Mouse (Mus musculus) lung, postnatal 10 days (tissue): ENCODE data around the gene Irf9.

ENCODE experiments used
- DNase-seq: peaks from one replicate; pipeline ENCODE4 v3.0.0; 2021

Irf9 gene

DNA sequence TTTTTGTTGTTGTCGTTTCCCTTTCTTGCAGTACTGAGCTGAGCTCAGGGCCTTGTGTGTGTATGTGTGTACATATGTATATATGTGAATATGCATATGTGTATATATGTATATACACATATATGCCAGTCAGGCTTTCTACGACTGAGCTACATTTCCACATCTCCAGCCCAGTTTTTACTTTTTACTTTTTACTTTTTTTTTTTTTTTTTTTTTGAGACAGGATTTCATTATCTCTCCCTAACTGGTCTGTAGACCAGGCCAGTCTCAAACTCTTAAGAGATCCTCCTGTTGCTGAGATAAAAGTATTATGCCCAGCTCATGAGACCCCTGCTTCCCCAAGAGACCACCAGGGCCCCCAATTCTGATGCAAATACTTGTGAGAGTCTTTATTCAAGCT is 13.5 kb downstream of the Irf9 start:
- no peak for DNase-seq

DNA sequence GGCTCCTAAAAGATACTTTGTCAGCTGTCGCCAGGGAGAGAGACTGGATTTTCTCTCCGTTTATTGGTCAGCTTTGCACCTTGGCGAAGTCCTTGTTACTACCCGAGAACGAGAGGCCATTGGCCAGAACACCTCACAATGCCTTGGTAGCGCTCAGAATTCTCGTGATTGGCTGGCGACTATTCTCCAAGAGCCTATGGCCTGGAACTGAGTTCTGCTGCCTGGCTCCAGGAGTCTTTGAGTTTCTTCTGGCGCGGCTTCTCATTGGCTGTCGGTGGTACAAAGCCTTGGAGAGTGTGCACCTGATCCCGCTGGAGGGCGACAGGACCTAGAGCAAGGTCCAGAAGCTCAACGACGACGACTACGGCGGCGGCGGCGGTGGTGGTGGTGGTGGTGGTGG is 14.5 kb downstream of the Irf9 start, which contains the start of gene Rec8:
Gene Rec8, plus strand, starts transcription at position 216 of the 400 bp plus-strand sequence.
- peak; percentile 45 for DNase-seq

DNA sequence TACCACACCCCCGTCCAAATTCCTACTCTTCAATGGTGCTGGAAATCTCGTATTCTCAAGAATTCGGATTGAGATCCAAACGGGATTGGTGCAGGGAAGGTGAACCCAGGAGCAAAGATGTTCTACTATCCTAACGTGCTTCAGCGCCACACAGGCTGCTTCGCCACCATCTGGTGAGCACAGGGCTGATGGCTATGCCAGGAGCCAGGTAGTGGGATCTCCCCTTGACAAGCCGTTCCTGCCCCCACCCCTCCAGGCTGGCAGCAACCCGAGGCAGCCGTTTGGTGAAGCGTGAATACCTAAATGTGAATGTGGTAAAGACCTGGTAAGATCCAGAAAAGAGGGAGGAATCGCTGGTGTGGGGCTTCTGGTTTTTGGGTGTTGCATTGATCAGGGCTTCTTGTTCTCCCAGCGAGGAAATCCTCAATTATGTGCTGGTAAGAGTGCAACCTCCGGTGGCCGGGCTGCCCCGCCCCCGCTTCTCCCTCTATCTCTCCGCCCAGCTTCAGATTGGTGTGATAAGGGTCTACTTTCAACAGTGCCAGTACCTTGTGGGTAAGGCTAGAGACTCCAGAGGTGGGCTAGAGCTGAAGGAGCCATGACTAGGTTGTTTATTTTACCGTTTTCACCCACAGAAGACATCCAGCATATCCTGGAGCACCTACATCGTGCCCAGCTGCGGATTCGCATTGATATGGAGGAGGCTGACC is 15.3 kb downstream of the Irf9 start:
- DNase-seq: no peak

DNA sequence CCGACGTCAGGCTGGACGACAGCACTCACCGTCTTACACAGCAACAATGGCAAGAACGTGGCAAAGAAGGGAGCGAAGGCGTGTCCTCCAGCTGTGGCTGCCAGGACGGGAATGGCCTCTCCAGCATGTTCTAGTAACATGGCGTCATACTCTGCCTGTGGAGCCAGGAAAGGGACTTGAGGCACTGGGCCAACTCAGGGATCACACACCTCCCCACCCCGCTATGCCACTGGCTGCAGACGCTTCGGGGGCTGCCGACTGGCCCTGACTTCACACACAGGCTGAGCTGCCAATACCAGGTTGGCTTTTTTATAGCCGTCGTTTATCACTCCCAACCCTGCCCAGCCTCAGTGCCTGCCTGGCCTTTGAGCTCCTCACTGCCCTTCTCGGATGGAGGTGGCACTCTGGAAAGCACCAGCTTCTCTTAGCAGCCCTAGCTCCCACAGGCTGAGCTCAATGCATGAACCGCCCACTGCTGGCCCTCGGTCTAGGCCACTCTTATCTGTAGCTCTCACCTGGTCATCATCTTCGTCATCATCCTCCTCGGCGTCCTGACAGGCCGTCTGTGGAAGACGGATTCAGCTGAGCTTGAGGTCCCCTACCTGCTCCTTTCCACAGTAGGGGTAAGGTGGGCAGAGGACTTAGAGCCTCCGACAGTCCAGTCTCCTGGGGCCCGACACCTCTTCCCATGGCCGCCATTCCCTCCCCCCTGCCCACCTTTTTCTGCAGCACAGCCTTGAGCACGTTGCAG is 24.9 kb downstream of the Irf9 start:
- DNase-seq: no peak

DNA sequence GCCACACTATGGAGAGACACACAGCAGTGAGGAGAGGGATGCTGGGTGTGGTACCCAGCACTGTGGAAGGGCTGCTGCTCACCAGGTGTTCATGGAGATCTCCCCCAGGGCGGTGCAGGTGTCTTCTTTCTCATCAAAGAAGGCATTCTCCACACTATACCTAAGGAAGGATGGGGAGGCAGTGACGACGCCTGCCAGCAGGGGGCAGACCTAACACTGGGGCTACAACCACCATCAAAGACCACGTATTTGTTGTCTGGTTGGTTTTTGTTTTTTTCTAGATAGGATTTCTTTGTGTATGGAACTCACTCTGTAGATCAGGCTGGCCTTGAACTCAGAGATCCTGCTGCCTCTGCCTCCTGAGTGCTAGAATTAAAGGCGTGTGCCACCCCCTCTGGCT is 25.9 kb downstream of the Irf9 start:
- DNase-seq: peak; percentile 67

DNA sequence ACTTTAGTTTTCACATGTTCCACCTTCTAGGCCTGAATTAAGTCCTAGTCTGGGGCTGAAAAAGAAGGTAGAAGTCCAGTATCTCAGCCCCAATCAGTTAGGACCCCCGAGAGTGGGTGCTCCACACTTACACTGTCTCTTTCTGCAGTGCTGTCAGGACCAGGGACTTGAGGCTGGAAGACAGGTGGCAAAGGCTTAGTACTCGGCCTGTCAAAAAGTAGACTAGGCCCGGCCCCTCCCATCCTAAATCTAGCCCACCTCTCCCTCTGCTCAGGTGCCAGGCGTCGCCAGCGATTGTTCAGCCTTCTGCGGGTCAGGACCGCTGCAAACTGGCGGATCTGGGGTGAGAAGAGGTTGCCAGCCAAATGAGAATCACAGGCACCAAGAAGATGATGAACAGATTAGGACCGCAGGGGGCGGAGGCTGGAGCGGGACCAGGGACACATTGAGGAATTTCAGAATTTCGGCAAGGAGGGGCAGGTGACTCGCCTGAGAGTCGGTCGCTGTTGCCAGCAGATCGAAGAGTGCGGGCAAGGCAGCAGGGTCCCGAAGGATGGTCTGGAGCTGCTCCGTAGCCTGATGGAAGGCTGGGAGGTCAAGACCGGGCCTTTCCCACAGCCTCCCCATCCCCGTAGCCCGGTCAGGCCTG is 31.6 kb downstream of the Irf9 start:
- DNase-seq: peak; percentile 41

DNA sequence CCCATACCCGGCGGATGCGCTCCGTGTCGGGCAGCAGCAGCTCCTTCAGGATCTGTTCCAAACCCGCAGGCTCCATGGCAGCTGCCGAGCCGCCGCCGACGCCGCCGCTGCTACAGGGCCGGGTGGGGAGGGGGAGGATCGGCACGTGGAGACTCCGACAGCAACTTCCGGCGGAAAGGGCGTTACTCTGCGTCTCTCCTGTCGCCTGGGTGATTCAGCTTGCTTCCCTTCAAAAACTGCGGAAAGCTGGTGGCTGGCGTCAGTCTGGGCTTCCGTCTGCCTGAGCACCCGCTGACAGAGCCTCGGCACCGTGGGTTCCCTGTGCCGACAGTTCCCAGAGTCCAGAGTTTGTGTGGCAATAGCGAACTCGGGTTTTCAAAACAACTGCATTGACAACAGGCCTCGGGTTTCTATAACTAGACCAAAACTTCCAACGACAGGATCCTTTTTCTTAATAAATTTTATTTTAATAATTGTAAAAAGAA is 32.2 kb downstream of the Irf9 start, which contains the start of gene Ipo4:
Gene Ipo4, minus strand, starts transcription at position 435 of the 485 bp plus-strand sequence.
- peak; percentile 93 for DNase-seq

DNA sequence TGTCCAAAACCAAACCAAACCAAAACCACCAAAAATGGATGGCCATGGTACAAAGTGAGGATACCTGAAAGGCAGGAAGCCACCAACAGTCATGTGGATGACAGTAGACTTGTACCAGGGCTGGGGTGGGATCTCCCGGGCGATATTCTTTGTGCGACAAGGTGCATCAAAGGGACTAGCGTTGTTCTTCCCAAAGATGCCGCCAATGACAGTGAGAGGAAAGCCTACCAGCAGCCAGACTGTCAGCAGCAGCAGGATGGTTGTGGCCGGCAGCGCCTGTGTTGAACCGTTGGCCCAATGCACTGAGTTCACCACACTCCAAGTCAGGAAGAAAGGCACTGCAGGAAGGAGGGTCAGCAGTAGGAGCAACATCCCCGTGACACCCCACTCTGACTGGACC is 34.4 kb downstream of the Irf9 start, which contains the start of gene Gm49378:
Gene Gm49378, minus strand, starts transcription at position 101 of the 400 bp plus-strand sequence.
- DNase-seq: no peak

DNA sequence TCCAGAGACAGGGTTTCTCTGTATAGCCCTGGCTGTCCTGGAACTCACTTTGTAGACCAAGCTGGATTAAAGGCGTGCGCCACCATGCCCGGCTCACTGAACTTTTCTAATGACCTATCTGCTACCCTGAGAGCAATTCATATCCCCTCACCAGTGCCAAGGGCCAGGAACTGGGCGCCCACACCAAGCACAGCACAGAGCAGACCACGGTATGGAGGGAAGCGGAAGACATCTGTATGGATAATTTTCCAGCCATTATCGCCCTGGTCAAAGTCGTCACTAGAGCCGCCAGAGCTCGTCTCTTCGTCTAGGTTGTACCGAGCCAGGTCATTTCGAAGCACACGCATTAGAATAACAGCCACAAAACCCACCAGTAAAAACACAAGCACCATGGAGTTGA is 37.4 kb downstream of the Irf9 start:
- no peak for DNase-seq

DNA sequence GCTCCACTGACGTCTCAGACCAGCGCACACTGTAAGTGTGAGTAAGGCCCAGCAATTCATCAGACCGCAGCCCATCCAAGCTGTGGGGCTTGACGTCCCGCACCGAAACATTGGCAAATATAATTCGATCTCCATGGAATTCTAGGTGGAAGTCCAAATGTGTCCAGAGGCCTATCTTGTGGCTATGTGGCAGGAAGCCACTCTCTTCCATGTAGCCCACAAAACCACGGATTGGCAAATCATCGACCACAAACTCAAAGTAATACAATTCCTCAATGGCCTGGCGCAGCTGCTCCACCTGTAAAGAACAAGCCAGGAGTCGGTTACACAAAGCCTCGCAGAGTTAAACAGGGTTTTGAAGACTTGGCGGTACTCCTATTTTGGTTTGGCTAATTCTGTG is 37.9 kb downstream of the Irf9 start:
- DNase-seq: no peak

DNA sequence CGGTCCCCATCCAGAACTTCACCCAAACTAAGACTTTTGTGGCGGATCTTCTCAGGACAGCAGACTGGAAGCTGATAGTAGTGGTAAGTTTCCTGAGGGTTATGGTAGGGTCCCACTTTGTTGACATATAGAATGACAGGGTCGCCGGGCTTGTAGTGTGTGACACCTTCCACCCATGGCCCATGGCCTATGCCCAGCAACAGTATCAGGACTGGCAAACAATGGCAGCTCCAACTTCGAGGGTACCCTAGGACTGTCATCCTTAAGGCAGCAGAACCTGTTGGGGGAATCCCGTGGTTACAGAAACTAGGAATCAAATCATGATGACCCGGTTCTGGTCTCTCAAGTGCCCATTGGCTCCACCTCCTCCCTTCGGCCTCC is 39.3 kb downstream of the Irf9 start:
- DNase-seq: no peak

DNA sequence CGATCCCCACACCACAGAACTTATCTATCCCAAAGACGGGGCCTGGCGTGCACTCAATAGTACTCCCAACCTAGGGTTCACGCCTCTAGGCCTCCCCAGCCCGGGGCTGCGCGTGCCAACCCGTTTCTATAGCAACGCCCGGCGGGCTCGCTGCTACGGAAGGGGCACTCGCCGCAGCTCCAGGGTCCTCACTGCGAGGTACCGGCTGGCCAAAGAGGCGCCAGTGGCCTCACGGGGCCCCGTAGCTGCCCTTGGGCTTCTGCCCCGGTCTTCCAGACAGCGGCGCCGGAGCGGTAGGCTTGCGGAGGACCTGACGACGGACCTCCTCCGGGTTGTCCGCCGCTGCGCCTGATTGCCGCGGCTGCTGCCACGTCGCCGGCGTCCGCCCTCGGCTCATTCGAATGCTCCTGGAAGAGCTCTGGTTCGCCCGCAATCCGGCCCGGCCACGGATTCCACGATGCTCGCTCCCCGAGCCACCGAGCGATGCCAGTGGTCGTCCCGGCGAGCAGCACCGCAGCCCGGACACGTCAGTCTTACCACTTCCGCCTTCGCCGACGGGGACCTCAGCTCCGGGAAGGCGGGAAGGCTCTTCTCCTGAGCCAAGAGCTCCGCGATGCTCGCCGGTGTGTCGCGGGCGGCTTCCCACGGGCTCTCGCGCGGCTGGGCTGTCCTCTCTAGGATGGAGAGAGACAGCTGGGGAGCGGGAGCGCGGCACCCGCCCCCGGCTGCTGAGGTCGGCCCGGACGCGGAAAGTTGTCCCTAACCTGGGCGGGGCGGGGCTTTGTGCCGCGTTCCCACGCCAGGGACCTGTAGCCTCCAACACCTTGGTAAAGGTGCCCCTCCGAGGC is 39.9 kb downstream of the Irf9 start, which contains the start of gene Tm9sf1:
Gene Tm9sf1, minus strand, starts transcription at position 747 of the 848 bp plus-strand sequence.
- peak; percentile 84 for DNase-seq

DNA sequence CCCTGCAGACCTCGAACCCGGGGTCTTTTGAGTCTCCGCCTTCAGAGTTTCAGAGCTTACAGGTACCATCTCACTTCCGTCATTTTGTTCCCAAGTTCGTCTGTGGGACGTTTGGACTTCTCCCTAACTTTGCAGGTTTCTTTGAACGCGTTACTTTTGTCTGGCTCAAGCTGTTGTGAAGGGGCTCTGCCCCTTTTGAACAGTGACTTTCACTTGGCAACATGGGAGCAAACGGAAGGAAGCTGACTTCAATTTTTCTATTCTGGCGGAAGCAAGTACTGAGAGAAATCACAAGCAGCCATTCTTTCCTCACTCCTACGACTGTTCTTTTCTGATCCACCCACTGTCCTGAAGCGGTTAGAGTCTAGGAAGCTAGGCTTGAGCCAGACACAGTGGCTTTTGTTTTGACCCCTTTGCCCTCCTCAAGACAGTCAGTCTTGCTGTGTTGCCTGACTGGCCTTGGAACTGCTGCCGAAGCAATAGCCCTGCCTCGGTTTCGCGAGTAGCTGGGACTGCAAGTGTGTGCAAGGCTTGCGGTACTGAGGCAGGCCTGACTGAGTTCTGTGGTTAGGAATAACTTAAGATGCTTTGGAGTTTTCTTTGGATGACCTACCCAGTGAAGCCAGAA is 41.0 kb downstream of the Irf9 start:
- peak; percentile 31 for DNase-seq

DNA sequence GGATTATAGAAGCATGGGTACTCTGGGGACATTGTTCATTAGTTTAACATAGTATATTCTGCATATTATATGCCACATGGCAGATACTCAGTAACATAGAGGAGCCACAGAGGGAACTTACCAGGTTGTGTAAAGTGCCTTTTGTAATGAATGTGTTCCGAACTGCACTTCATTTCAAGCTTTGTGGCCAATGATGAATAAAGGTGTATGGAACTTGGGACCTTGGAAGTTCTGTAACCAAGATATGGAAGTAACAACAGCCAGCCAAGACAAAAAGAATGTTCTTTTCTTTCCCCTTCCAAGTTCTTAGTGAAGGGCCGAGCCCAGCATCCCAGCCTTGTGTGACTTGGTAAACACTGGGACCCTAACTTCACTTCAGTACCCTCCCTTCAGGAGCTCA is 46.5 kb downstream of the Irf9 start, which contains the start of gene Tssk4:
Gene Tssk4, plus strand, starts transcription at position 301 of the 400 bp plus-strand sequence.
- DNase-seq: no peak

DNA sequence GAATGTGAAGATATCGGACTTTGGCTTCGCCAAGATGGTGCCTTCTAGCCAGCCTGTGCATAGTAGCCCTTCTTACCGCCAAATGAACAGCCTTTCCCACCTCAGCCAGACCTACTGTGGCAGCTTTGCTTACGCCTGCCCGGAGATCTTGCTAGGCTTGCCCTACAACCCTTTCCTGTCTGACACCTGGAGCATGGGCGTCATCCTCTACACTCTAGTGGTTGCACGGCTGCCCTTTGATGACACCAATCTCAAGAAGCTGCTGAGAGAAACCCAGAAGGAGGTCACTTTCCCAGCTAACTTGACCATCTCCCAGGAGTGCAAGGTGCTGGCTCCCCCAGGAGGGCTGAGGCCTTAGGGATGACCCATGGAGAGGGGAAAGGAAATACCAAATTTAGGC is 48.2 kb downstream of the Irf9 start:
- no peak for DNase-seq

DNA sequence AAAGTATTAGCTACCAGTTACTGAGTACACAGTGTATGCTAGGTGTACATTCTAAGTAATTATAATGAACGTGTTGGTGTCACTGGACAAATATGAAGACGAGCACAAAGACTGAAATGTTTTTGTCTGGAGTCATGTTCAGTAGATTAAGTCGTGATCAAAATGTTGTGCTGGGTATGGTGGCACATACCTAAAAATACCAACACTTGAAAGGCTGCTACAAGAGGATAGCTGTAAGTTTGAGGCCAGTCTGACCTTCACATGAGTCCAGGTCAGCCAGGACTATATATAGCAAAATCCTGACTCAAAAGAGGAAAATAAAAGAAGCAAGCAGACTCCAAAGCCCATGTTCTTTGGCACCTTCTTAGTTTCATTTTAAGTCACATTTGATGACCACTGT is 53.6 kb downstream of the Irf9 start:
- DNase-seq: no peak

DNA sequence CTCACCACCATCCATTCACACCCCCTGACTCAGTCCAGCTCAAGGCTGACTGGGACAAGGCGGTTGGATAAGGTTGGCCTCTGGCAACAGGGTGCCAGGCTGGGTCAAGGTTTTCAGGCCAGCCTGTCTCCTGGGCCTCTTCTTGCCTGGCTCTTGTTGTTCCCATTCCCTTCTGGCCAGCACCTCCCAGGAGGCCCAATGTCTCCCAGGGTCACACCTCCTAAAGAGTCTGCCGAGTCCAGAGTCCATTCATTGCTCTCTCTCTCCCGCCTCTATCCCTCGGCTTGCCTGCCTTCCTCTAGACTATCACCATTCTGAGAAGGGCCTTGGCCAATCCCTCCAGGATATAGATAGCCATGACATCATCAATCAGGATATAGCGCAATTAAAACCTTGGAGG is 54.6 kb downstream of the Irf9 start:
- DNase-seq: no peak
